Mouse (Mus musculus) intestine, embryonic 16.5 days (tissue): ENCODE data around the gene Ncoa4. TPM values are rescaled to one million over a fixed set of nuclear protein-coding genes. Genes with fewer than 3 reads are reported as not detected.

Experiments
- ATAC-seq: fragments of 200-750 bp; cut with Nextera tagmentation; 2 replicates; pipeline ENCODE4 v1.8.0; 2017; ENCODE audit warnings: moderate TSS enrichment, moderate library complexity
- H3K27ac ChIP-seq: fragments of 300-500 bp; sonication (generic); 2 replicates; pipeline ENCODE4 v1.5.1; 2014; ENCODE audit warnings: mild to moderate bottlenecking, low read length
- H3K27me3 ChIP-seq: fragments of 300-500 bp; sonication (generic); replicated peaks from 2 replicates; pipeline ENCODE4 v1.6.1; 2014; ENCODE audit warnings: low read length, control low read depth, mixed read lengths; ENCODE audit not compliant: control insufficient read depth, insufficient read depth
- H3K36me3 ChIP-seq: fragments of 300-500 bp; sonication (generic); 2 replicates; pipeline ENCODE4 v1.6.1; 2014; ENCODE audit warnings: low read length, control low read depth; ENCODE audit not compliant: control insufficient read depth, insufficient read depth
- H3K4me1 ChIP-seq: fragments of 300-500 bp; sonication (generic); 2 replicates; pipeline ENCODE4 v1.6.1; 2014; ENCODE audit warnings: low read length, control low read depth, mixed read lengths; ENCODE audit not compliant: control insufficient read depth, insufficient read depth
- H3K4me2 ChIP-seq: fragments of 300-500 bp; sonication (generic); 2 replicates; pipeline ENCODE4 v1.6.1; 2014; ENCODE audit warnings: low read depth, low read length, control low read depth
- H3K4me3 ChIP-seq: fragments of 300-500 bp; sonication (generic); 2 replicates; pipeline ENCODE4 v1.5.1; 2014; ENCODE audit warnings: mild to moderate bottlenecking, low read length
- H3K9ac ChIP-seq: fragments of 300-500 bp; sonication (generic); 2 replicates; pipeline ENCODE4 v1.6.1; 2014; ENCODE audit warnings: low read depth, low read length
- H3K9me3 ChIP-seq: fragments of 300-500 bp; sonication (generic); 2 replicates; pipeline ENCODE4 v1.6.1; 2016; ENCODE audit warnings: low read length, control low read depth; ENCODE audit not compliant: control insufficient read depth
- WGBS: fragments of 180-500 bp; shearing (Covaris S2); extraction: QIAGEN DNeasy Blood & Tissue Kit; methylation state at CpG from one replicate; pipeline ENCODE4 v1.1.7; 2014; 5-methylcytosine and 5-hydroxymethylcytosine counted together
- polyA plus RNA-seq: library from polyadenylated mRNA; unstranded; fragments of >200 nt; fragmentation: Nextera tagmentation; extraction: Ambion mirVana; gene quantifications from 2 replicates; pipeline ENCODE4 v1.2.1, GENCODE M21; 2015

The Ncoa4 gene
- polyA plus RNA-seq, 1 experiment from 2014 or later: 208 TPM

- no peaks in the 10 kb centered on the region for H3K36me3 ChIP-seq
- no peak for ATAC-seq
- no peak overlapping the region for H3K4me3 ChIP-seq
- H3K27ac ChIP-seq: no peak overlapping the region
- H3K27me3 ChIP-seq: no peaks in the 10 kb centered on the region
- H3K9ac ChIP-seq: no peak overlapping the region
- WGBS: under 1% methylated on average over 2 of the region's 2 CpGs
- no peak overlapping the region for H3K4me2 ChIP-seq
- H3K9me3 ChIP-seq: no peaks in the 10 kb centered on the region
- H3K4me1 ChIP-seq: no peaks in the 10 kb centered on the region
Measured at GRCm38 (mm10) chr14:32228996-32229395, 69.3 kb downstream of the Ncoa4 start.

Other genes with a start within 250 kb of the Ncoa4 start
- gene Galnt15, start 130.9 kb upstream of the Ncoa4 start, polyA plus RNA-seq: 0.02 and 0.05 TPM in 2 replicates
- 30.5 and 41.1 TPM in 2 replicates for gene Oxnad1, start 74.5 kb upstream of the Ncoa4 start, polyA plus RNA-seq
- 91.4 and 104 TPM in 2 replicates for gene Dph3, start 74.1 kb upstream of the Ncoa4 start, polyA plus RNA-seq
- not detected in 2 replicates for gene Msmb, start 17.8 kb upstream of the Ncoa4 start, polyA plus RNA-seq
- gene Timm23, start 42.0 kb downstream of the Ncoa4 start, polyA plus RNA-seq: 312 and 350 TPM in 2 replicates
- gene Parg, start 42.1 kb downstream of the Ncoa4 start, polyA plus RNA-seq: 24.7 and 28.2 TPM in 2 replicates
- 20.7 and 24.2 TPM in 2 replicates for gene Ogdhl, start 162.2 kb downstream of the Ncoa4 start, polyA plus RNA-seq
- not detected in 2 replicates for gene 1700024G13Rik, start 228.5 kb downstream of the Ncoa4 start, polyA plus RNA-seq